Mouse (Mus musculus) embryonic fibroblast, embryonic 13.5 days (primary cell): ENCODE results near the gene Syt15. TPM values are rescaled to one million over a fixed set of nuclear protein-coding genes. Genes with fewer than 3 reads are reported as not detected.
"Not testable (repeated sequence)": the region's sequence is repeated elsewhere in the genome, so short reads cannot be mapped to it uniquely, and the experiment has no call there.

Source experiments
- H3K27ac ChIP-seq: 2 replicates; pipeline ENCODE4 v1.5.1; 2012; ENCODE audit warnings: low read length, control low read depth, inconsistent platforms; ENCODE audit not compliant: insufficient read depth
- H3K4me1 ChIP-seq: 2 replicates; pipeline ENCODE4 v1.6.1; 2011; ENCODE audit warnings: low read length; ENCODE audit not compliant: control insufficient read depth, insufficient read depth
- H3K4me3 ChIP-seq: 2 replicates; pipeline ENCODE4 v1.5.1; 2011; ENCODE audit warnings: mild to moderate bottlenecking, control low read depth, low read length; ENCODE audit not compliant: insufficient read depth
- CTCF ChIP-seq: IDR thresholded peaks from 2 replicates; pipeline ENCODE4 v1.5.1; 2011; ENCODE audit warnings: mild to moderate bottlenecking, control low read depth, low read length, moderate library complexity, borderline replicate concordance; ENCODE audit not compliant: insufficient read depth
- POLR2A ChIP-seq: IDR thresholded peaks from 2 replicates; pipeline ENCODE4 v1.6.1; 2011; ENCODE audit warnings: low read depth, mild to moderate bottlenecking, control low read depth, low read length, moderate library complexity
- polyA plus RNA-seq: library from polyadenylated mRNA; stranded (reverse); fragments of >200 nt; gene quantifications from 2 replicates; pipeline ENCODE4 v1.2.4, GENCODE M21; 2011; ENCODE audit warnings: low read depth; ENCODE audit not compliant: missing spikeins, insufficient read length

Syt15 gene
- polyA plus RNA-seq, 1 experiment: not detected

GRCm38 (mm10) chr14:34252470-34253145 lies 33.2 kb downstream of the Syt15 start:
- Histone ChIP-seq H3K4me3 (no peak overlapping the region), H3K27ac (no peak overlapping the region), H3K4me1 (no peaks in the 10 kb centered on the region)
- TF ChIP-seq CTCF: no peak
- TF ChIP-seq POLR2A: no peak

DNA sequence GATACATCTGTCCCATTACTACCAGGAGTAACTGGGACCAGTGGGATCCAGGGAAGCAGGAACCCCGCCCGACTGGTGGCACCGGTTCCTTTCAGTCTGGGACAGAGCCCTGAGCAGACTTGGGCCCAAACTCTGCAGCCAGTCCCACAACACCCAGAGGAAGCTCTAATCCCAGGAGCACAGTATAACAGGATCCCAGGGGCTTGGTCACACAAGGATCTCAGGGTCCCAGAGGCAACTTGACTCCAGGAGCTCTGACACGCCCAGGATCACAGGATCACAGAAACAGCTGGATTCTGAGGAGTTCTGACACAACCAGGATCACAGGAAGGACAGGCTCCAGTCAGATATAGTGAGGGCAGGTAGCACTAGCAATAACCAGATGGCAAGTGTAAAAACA lies 33.9 kb downstream of the Syt15 start:
- TF ChIP-seq CTCF (no peak), POLR2A (no peak)
- H3K4me1 ChIP-seq: no peaks in the 10 kb centered on the region
- no peak overlapping the region for H3K4me3 ChIP-seq
- H3K27ac ChIP-seq: no peak overlapping the region

DNA sequence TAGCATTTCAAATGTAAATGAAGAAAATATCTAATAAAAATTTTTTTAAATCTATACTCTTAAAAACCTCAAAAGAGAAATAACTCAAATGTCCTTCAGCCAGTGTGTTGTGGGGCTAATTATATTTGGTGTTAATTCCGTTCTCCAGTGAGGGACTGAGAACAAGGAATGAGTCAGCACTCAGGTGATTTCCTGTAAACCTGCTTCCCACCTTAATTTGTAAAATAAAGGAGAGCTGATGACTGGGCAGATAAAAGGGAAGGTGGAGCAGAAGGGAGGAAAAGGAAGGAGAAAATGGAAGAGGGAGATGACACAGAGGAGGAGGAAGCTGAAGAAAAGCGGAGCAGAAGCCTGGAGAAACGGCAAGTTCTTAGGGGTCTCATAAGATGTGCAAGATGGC lies 39.1 kb downstream of the Syt15 start:
- not testable (repeated sequence) for H3K4me1 ChIP-seq, H3K4me3 ChIP-seq, H3K27ac ChIP-seq

- Histone ChIP-seq H3K4me1 (no peaks in the 10 kb centered on the region), H3K27ac (no peak overlapping the region)
Measured at GRCm38 (mm10) chr14:34268046-34268445, 48.7 kb downstream of the Syt15 start.

DNA sequence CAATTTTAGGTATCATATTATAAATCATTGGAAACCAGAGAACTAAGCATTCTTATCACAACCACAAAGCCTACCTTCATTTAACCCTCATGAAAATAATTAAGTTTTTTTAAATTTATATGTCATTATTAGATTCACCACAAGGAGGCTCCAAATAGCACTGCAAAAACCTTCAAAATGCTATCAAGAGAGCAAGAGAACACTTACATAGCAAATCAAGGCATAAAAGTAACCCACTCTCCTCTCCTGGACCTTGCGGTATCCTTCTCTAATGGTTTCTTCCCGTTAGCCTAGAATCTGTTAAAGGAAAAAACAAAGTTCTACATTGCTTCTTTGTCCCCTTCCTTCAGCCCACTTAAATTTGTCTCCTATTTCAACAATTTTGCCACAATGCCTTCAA lies 53.9 kb downstream of the Syt15 start:
- TF ChIP-seq CTCF (no peak), POLR2A (no peak)
- Histone ChIP-seq H3K4me1 (no peaks in the 10 kb centered on the region), H3K27ac (no peak overlapping the region), H3K4me3 (no peak overlapping the region)

More at GRCm38 (mm10) chr14:34268046-34268445, 48.7 kb downstream of the Syt15 start:
- no peak overlapping the region for H3K4me3 ChIP-seq
- TF ChIP-seq POLR2A (no peak), CTCF (no peak)

DNA sequence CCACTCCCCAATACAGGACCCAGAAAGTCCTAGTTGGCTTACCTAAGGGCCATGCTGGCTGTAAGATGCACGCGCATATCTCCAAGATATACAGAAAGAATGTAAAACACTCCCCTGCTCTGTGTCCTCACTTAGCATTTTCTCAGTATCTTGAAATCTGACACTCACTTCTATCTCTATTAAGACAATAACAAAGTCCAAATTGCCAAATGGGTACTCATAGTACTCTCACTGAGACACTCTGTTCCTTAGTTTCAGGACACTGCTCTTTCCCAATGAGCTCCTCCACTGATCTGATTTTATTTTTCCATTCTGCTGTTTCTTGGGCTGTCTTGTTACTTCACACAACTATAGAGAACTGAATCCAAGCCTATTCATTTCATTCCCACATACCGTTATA lies 54.7 kb downstream of the Syt15 start:
- H3K4me3 ChIP-seq: no peak overlapping the region
- no peak for TF ChIP-seq CTCF
- TF ChIP-seq POLR2A: no peak
- no peak overlapping the region for H3K27ac ChIP-seq
- no peaks in the 10 kb centered on the region for H3K4me1 ChIP-seq

GRCm38 (mm10) chr14:34275225-34275624 lies 55.8 kb downstream of the Syt15 start:
- TF ChIP-seq CTCF (no peak), POLR2A (no peak)
- H3K4me1 ChIP-seq: no peaks in the 10 kb centered on the region
- no peak overlapping the region for H3K27ac ChIP-seq
- no peak overlapping the region for H3K4me3 ChIP-seq

DNA sequence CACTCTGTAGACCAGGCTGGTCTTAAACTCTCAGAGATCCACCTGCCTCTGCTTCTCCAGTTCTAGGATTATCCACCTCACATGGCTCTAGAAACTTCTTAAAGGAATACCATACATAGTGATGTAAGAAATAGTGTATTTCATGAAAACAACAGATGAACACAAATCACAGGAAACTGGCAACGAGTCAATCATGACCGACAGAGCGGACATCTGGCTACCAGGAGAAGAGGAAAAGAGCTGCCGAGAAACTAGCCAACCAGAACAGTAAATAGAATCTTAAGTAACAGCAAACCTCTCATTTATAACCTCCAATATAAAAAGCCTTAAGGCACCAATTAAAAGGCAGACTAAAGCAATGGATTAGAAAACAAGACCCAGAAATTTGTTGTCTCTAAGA lies 60.3 kb downstream of the Syt15 start:
- Histone ChIP-seq H3K4me1 (no peaks in the 10 kb centered on the region), H3K4me3 (no peak overlapping the region), H3K27ac (no peak overlapping the region)
- no peak for TF ChIP-seq CTCF
- no peak for TF ChIP-seq POLR2A

Other genes with a start within 250 kb of the Syt15 start
- gene Zfp488, start 240.8 kb upstream of the Syt15 start, polyA plus RNA-seq: not detected in 2 replicates
- gene Gm30083, start 204.4 kb upstream of the Syt15 start, polyA plus RNA-seq: not detected in 2 replicates
- gene Gm5460, start 202.8 kb upstream of the Syt15 start, polyA plus RNA-seq: not detected in 2 replicates
- gene Antxrl, start 166.9 kb upstream of the Syt15 start, polyA plus RNA-seq: not detected in 2 replicates
- gene Anxa8, start 133.6 kb upstream of the Syt15 start, polyA plus RNA-seq: 28.1 and 42.9 TPM in 2 replicates
- 1.6 and 2.8 TPM in 2 replicates for gene A630023A22Rik, start 116.8 kb upstream of the Syt15 start, polyA plus RNA-seq
- gene Npy4r, start 67.1 kb upstream of the Syt15 start, polyA plus RNA-seq: not detected in 2 replicates
- 0.12 and 0.46 TPM in 2 replicates for gene Gprin2, start 17.9 kb upstream of the Syt15 start, polyA plus RNA-seq
- gene Shld2, start 90.9 kb downstream of the Syt15 start, polyA plus RNA-seq: 7.4 and 10.1 TPM in 2 replicates
- gene Glud1, start 91.1 kb downstream of the Syt15 start, polyA plus RNA-seq: 159 and 181 TPM in 2 replicates
- gene Fam25c, start 135.8 kb downstream of the Syt15 start, polyA plus RNA-seq: not detected in 2 replicates
- 6.6 and 10.8 TPM in 2 replicates for gene Sncg, start 155.2 kb downstream of the Syt15 start, polyA plus RNA-seq
- not detected in 2 replicates for gene Mmrn2, start 155.9 kb downstream of the Syt15 start, polyA plus RNA-seq